Mouse (Mus musculus) right cerebral cortex, postnatal 36 days (tissue): Measurements from ENCODE around the gene Cyb5rl.

Experiments
- DNase-seq, 2 experiments: peaks; one replicate each; pipeline ENCODE4 v3.0.0; 2022; ENCODE audit warnings: low spot score in 2 of 2, mixed read lengths in 1 of 2

Cyb5rl gene

DNA sequence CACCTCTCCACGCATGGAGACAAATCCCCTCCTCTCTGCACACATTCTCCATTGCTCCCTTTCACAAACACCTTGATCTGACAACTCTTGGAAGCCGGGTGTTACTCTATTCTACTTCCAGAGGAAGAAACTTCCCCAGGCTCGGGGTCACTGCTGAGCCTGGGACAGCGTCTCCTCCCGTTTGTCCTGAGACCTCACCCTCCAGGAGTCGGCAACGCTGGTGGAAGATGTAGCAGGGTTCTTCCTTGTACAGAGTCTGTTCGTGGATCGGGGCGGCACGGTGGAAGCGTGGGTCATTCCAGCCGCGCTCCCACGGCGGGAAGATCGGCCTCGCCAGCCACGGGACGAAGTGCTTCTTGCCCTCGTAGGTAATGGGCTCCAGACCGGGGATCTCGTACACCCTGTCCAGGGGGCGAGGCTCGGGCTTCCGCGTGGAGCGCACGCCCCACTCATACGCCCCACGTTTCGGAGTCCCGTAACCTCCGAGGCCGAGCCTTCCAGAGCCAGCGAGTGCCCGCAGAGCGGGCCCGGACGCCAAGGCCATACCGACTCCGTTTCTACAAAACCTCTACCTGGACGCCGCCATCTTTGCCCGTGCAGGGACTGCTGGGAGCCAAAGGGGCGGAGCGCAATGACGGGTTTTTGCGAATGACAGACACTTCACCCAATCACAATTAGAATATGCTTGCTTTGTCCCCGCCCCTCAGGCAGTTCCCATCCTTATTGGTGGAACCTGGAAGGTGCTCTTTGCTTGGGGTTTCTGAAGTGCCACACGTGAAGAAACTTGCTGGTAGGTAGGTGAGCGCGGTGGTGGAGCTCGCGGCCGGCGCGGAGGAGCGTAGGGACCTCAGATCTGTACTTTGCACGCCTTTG is at the start of gene Cyb5rl, which contains the start of gene Mrpl37:
Gene Cyb5rl (plus strand): TSS at position 737 of the 873 bp plus-strand sequence.
Gene Mrpl37 (minus strand): TSS at position 617 of the 873 bp plus-strand sequence.
- DNase-seq = peak; percentile 93 to 96

DNA sequence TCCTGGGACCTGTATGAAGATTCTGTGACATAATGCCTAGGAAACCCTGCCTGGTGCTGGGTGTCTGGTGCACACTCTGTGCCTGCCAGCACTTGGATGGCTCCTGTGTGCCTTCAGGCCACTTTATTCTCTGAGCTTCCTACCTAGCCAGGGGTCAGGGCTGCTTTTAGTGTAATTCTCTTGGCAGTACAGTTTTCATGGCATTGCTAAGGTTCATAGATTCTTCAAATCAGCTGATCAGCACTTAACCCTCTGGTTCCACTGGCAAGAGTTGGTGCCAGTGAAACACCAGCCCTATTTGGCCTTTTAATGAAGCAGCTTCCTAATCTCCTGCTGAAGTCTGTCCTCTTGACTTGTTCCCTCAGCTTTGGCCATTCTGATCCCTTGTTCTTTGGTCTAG is 49.5 kb upstream of the Cyb5rl start:
- DNase-seq = no peak

DNA sequence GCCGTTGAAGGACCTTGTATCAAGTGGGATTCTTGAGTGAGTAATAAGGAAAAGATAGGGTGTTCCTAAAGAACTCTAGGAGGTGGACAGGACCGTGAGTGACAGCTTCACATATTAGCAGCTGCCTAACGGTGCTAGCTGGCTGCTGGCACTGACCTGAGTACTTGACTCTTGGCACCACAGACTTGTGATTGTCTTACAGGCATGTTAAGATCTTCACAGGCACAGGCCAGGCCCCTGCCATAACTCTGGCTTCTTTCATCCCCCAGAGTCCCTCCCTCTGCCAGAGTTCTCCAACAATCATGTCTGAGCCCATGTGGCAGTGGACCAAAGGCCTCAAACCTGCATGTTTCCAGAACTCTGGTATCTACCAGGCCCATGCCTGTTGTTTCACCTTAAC is 48.3 kb upstream of the Cyb5rl start:
- DNase-seq = no peak

DNA sequence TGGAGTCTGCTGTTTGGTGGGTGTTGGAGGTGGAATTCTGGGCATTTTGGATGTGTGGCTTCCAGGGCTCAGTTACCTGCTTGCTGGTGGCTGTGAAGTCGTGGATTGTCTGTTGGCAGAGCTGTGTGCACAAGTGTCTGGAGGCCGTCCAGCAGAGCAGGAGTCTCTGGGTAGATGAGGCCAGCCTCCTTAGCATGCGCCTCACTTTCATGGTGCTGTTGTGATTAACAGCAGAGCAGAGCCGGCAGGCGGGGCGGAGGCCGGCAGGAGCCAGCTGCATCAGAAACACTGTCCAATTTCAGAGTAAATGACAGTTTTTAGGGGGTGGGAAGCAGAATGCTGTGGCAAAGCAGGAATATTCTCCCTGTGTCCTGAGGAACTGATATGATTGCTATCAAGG is 47.8 kb upstream of the Cyb5rl start:
- peak; percentile 61 to 62 for DNase-seq

DNA sequence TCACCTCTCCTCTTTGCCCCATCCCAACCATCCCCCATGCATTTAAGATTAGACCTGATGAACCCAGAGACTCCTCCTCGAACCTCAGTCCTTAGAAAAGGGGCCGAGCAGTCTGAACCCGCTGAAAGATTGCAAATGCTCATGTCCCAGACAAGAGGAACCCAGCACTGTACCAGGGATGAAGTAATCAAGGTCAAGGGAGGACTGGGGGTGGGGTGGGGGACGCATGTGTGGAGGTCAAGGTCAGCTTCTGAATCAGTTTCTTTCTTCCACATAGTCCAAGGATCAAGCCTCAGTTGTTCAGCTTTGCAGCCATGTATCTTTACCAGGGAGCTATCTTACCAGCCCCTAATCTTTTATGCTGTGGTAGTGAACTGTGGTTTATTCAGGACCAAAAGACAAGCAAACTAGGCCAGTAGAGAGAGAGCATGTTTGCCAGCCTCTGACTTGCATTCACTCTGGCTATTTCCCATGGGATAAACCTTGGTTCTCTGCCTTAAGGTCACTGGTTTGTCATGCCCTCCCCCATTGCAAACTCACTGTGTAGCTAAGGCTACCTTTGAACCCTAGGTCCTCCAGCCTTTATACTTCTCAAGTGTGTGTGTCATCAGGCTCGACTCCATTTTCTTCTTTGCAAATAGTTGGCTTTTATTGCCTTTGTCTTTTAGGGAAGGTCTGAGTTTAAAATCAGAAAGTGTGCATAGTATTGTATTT is 46.3 kb upstream of the Cyb5rl start:
- DNase-seq = no peak

DNA sequence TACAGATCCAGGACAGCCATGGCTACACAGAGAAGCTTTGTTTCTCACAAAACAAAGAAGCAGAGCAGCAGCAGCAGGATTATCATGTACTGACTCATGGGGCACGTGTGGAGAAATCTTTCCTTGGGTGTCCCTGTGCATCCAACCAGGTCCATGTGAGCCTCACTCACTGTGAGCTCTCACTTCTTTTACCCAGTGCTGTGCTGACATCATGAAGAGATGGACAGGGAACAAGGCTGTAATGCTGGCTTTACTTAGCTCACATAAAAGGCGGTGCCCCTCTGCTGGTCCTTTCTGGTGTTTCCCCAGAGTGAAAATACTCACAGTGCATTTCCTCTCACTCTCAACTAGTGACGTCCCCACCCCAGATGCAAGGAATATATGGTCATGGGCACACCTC is 45.3 kb upstream of the Cyb5rl start:
- DNase-seq = no peak

DNA sequence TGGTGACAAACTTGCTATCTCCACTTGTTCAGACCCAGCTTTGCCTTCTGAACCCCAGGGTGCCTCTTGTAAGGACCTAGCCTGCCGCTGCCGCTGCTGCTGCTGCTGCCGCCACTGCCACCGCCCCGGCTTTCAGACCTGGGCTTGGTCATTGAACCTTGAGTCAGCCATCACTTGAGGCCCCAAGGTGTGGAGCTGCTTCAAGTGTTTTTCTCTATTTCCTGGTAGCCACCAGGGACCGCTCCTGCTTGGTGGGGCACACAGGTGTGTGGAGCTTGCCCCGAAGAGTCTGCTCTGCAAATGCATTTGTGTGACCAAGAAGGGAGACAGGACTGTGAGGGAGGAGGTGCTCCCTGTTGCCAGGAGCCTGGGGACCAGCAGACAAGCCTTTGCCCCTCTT is 41.9 kb upstream of the Cyb5rl start:
- DNase-seq = no peak

DNA sequence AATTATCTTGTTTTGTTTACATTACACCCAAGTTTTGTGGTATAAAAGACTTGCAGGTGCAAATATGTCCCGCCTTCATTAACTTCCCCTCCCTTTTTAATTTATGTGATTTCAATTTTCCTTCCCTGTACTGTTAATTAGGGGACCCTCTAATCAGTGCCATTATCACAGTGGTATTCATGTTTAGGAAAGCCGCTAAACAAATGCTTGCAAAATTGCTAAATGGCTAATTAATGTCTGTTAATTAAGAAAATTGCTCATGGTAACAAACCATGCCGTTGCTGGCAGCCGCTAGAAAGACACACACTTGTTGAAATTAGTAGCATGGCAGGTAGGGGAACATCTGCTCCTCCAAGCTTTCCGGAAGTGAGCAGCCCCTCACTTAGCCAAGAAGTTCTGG is 41.4 kb upstream of the Cyb5rl start:
- no peak for DNase-seq

DNA sequence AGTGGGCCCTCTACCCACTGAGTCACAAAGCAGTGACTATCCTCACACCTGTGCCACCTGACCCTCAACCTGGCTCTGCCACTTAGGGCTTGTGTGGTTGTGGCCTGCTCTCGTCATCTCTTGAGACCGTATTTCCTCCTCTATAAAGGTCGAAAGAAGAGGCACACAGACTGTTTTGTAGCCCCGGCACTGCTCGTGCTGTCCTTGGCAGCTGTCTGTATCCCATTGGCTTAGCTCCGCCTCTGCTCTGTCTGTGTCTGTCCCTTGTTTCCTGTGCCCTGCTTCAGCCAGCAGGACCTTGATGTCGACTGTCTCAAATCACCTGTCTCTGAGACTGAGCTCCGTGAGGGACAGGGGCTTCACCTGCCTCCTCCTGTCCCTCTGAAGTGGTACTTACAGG is 40.3 kb upstream of the Cyb5rl start:
- DNase-seq = no peak

DNA sequence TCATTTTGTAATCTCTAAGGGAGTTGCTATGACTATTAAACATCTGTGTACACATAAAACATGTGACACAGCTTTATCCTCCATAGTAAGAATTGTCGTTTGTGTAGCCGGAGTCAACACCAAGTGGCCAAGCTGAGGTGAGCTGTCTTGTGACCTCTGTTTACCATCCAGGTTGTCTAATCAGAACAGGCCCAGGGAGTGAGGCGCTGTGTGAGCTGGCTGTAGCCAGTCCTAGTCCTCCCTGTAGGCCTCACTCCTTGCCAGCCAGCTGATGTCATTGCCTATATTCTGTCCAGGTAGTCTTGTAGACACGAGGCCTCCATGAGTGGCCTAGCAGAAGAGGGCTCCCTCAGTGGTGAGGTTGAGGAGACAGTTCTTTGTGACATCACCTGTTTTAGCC is 31.1 kb upstream of the Cyb5rl start:
- DNase-seq = no peak

DNA sequence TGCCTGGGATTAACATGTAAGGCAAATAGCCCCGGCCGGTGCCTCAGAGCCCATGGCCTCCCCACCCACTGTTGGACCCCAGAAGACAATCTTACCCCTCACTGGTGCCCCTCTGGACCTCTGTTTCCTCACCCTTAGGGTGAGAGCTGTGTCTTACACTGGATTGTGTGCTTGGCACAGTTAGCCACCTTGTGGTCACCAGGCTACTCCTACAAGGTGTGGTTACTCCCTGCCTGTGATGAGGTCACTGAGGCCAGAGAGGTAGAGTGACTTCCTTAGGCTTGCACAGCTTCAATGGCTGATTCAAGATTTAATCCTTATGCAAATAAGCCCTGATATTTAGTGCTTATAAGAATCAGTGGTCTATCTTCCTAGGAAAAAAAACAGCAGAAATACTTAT is 29.8 kb upstream of the Cyb5rl start:
- DNase-seq = no peak

DNA sequence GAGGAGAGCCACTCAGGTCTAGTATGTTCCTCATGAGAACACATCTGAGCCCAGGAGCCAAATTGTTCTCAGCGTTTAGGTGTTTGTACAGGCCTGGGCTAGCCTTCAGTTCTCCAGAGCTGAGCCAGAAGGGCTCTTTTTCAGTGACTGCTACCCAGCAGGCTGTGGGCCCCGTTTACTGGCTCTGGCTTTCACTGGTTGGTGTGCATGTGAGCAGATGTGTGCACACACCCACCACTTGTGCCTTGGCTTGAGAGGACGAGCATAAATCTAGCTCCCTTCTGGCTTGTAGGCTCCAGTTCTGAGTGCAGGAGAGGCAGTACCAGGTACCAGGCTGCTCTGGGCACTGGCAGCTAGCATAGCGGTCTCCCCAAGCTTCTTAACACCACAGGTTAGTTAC is 28.5 kb upstream of the Cyb5rl start:
- peak in 1 of 2 experiments; percentile 69 for DNase-seq

DNA sequence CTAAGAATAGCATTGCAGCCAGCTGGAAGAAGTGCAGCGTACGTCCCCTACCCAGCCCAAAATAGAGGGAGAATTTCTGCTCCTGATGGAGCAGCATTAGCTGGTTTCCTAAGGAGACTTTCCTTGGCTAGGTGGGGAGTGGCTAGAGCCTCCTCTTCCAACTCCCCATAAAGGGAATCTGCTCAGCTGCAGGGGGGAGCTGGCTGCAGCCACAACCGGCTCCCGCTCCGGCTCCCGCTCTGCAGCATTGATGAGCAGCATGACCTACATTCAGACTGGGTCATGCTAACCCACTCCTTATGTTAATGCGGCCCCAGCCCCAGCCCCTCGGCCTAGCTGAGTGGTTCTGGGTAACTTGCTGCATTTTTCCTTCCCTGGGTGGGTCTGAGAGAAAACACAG is 27.5 kb upstream of the Cyb5rl start:
- peak in 1 of 2 experiments; percentile 48 for DNase-seq

DNA sequence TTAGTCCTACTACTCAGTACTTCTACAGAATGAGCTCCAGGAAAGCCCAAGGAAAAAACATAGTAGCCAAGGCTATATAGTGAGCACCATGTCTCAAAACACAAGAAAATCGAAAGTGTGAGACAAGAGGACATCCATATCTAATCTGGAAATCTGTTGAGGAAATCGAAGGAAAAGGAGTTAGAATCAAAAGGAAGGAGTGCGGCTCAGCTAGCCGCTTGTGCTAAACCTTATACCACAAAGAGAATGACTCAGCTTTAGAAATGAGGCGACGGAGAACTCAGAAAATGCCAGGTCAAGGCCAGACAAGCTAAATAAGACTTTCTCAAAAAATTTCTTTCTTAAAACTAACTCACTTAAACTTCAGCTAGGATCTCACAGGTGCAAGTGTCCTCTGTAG is 24.5 kb upstream of the Cyb5rl start:
- DNase-seq = no peak

DNA sequence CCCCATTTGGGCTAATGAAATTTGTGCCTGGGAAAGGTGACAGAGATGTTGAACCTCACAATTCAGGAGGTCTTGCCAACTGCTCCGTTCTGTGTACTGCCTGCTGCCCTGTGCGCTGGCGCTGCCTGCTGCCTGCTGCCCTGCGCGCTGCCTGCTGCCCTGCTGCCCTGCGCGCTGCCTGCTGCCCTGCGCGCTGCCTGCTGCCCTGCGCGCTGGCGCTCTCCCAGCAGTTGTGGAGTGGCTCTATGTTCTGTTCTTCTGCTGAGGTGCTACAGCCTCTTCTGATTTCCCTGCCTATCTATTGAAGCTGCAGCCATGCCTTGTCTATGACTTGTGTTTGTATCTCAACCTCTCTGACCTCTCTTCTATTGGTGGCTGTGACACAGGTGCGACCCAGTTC is 21.6 kb upstream of the Cyb5rl start:
- no peak for DNase-seq

DNA sequence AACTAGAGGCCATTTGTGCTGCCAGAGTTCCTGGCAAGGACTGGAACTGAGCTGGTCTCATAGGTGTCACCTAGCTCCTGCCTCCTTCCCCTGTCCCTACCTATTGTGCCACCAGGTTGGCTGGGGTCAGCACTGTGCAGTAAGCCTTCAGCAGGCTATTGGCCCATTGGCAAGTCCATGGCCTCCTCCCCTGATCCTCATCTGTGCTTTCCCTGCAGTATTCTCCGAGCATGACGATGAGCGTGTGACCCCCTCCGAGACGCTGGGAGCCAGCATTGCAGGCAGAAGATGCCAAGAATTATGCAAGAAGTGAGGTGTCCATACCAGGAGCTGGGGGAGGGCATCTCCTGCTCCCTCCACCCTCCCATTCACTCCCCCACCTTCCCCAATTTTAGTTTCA is 19.0 kb upstream of the Cyb5rl start:
- DNase-seq = peak in 1 of 2 experiments; percentile 33

DNA sequence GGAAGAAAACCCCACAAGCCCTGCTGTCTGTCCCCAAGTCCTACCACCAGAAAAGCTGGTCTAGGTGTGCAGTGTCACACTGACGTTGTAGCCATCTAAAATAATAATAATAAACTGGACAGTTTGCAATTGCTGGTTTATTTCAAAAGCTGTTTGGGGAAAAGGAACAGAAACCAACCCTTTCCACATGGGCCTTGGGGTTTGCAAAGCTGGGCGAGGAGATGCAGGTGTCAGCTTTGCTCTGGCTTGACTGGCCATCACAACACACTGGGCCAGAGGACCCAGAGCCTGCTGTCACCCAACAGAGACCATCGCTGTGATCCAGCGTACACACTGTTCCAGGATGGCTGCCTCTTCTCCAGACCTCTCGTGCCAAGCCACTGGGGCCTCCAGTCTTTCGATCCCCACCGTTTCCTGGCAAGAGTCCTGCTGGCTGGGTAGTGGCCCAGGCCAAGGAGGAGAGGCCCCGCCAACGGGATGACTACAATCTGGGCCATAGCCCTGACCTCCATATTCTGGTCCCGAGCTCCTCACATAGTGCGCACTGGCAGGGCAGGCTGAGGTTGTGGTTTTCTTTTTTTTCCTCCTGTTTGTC is 18.1 kb upstream of the Cyb5rl start:
- no peak for DNase-seq

DNA sequence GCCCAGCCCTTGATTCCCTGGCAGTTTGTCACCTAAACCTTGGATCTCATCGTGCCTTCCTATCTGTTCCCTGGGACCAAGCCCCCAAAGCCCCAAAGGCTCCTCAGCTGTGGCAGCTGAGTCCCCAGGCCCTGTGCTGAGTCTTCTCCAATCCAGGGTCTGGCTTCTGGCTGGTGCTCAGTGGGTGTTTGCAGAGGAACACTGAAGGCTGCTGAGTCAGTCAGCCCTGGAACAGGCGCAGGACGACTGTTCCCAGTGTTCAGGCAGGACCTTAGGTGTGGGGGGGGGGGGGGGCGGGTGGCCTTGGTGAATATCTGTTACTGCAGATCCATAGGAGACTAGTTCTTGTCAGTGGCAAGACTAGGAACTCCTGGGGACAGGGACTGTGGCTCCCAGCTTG is 14.9 kb upstream of the Cyb5rl start:
- no peak for DNase-seq

DNA sequence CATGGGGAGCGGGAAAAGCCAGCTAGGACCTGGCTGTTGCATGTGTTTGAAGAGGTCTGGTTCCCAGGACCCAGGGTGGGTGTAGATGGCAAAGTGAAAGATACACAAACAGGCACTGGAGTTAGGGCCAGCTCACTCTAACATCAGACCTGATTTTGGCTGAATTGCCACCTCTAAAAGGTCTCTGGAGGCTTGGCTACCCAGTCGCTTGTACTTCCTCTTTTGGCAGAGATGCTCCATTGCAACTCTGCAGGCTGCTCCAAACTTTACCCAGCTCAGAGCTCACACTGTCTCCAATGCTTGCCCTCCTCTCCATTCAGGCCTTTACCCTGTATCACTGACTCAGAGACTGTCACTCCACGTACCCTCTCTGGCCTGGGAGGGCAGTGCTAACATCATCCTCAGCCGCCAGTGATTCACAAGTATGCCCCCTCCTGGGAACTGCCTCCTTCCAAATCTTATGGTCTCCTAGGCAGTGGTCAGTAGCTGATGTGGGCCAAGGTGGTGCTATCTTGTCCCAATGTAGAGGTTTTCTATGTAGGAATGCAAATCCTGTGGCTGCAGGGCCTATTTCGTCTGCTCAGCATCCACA is 13.7 kb upstream of the Cyb5rl start:
- DNase-seq = no peak

DNA sequence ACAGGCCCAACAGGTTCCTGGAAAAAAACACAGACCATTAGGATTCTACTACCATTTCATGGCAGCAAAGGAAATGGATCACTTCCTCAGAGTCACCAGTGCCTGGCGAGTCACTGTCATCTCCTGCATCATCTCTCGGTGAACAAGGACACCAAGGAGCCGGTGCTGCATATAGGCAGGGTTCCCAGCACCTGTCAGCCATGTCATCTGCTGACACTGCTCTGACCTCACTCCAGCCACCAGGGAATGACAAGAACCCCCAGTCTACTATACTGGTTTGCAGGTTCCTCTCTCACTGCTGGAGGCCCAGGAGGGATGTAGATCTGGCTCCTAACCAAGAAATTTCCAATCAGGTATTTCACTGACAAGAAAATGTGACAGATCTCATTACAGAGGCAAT is 10.7 kb upstream of the Cyb5rl start:
- no peak for DNase-seq

DNA sequence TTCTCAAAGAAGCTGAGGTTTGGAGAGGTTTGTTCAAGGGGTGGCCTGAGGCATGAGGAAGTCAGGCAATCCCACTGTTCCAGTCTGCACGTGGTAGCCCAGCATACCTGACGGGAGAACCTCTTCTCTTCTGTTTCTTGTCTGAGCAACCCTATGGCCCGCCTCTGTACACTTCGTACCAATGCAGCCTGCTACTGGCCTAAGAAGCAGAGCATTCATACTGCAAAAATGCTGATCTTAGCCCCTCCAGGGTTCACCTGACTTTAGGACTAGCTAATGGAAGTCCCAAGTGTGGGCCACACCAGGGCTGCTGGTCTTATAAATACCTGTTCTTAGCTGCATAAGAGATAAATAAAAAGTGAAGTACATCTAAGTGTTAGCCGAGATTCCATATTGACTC is 8.4 kb upstream of the Cyb5rl start:
- no peak for DNase-seq

DNA sequence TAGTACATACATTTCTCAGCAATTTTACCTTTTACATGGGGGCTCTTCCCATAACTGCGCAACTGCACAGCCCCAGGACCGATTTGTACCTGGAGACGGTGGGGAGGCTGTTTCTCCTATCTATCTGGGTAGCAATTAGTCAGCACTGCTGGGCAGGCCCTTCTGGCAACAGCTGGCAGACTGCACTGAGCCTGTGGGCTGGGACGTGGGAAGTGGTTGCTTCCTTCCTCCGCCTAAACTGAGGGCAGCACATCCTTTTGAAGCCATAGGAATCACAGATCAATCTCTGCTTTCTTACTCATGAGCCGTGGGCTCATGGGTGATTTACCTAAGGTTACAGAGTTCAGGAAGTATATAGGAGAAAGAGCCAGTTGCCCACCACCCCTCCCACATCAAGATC is 8.0 kb upstream of the Cyb5rl start:
- DNase-seq = no peak
